Mouse (Mus musculus) cerebellum, postnatal 25 days (tissue): Measurements from ENCODE around the gene Cryz.
"Not testable (repeated sequence)": the region's sequence is repeated elsewhere in the genome, so short reads cannot be mapped to it uniquely, and the experiment has no call there.

Experiments used
- DNase-seq, 2 experiments: peaks; one replicate each; pipeline ENCODE4 v3.0.0; 2021; ENCODE audit warnings: mixed read lengths in 2 of 2

Gene Cryz

DNA sequence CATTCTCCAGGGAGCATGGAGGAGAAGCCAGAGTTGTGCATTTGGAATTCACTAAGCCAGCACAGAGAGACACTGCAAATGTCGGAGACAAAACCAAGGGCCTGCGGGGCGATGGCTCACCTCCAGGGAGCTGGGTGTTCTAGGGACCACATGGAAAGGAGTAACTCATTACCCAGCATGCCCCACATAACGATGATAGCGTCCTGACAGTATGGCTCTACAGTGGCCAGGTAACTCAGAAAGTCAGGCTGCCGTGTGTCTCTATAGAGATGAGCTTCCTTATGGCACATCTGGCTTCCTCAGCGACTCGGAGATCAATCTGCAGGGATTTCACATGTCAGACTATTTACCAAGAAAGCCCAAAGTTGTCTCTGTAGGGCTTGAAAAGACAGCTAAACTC is 18.3 kb downstream of the Cryz start:
- DNase-seq = no peak

DNA sequence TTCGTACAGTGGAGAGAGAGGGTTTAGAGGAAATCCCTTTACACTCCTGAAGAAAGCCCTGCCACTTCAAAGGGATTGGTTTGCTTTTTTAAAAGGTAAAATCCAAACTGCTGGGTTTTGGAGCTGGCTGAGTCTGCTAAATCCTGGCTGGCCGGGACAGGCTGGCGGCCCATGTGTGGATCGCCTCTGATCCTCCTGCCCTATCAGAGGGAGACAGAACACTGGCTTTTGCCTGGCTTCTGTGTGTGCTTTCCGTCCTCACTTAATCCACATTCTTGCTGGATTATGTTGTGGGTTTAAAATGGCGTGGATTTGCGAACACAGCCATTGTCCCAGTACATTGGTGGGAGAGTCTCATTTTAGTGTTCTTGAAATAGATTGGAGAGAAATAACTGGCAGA is 18.8 kb downstream of the Cryz start:
- DNase-seq = no peak

GRCm38 (mm10) chr3:154616106-154616505 is 19.6 kb downstream of the Cryz start:
- no peak for DNase-seq

GRCm38 (mm10) chr3:154628284-154628683 is 31.8 kb downstream of the Cryz start:
- no peak for DNase-seq

DNA sequence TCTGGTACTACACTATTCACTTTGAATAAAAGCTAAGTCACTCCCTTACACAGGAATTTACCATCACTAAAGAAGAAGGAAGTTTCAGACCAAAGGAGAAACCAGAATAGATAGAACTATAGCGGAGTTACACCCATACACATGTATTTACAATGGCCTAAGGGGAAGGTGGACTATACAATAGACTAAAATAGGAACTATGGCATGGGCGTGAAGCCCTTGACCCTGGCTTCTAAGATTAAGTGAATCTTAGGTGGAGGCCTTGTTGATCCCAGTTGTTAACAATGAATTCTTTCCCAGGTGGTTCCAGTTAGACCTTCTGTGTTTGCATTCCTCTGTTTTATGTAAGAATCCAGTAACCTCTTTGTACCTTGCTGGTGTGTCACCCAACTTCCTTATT is 34.8 kb downstream of the Cryz start:
- DNase-seq = not testable (repeated sequence)

GRCm38 (mm10) chr3:154633091-154633490 is 36.6 kb downstream of the Cryz start:
- DNase-seq = no peak

- peak; percentile 20 to 22 for DNase-seq
These were observed 50.3 kb downstream of the Cryz start for GRCm38 (mm10) chr3:154646638-154647442.

DNA sequence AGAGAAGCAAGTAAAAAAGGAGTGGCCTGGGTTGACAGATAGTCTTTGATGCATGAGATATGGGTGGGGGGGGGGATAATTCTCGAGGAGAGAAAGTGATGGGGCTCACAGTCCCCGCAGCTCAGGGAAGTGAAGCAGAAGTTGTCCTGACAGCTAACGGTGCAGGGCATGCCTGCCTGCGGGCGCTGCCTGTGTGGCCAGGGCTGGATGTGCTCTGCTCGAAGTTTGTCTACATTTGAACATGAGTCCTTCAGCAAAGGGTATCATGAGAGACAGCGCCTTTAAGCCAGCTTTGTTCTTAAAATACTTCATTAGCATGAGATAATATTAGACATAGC is 50.9 kb downstream of the Cryz start:
- no peak for DNase-seq

DNA sequence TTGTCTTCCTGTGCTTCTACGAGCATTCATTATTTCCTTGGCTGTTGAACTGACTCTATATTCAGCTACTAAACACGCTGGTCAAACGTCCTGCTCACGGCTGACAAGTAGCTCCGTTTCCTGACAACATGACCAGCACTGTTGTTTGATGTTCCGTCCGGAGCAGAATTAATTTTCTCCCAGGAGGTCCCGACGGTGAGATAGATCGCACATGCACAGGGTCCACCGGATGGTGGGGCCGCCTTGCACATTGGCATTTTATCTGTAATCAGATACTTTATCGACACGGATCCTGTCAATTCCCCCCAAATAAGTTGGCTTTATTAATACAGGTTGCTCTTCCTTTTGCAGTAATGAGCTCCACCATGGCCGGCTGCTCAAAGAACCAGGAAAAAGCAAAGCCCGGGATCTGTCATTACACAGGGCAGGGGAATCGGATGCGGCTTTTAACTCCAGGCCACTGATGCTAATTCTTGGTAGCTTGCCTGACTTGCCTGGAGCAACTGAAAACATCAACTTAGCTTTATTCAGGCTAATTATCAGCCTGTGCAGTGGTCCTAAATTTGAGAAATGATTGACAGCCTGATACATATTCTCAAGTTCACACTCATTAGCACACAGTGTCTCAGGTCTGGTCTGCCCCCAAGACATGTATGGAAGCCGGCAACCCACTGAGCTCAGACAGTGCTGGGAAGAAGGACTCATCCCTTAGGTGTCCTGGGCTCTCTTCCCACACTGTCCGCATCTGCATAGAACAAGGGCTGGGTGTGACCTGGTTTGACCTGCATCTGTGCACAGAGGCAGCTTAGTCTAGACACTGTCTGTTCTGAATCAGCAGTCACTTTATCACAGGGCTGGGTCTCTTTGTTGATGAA is 53.1 kb downstream of the Cryz start:
- DNase-seq = no peak

- no peak for DNase-seq
These were observed 54.8 kb downstream of the Cryz start for GRCm38 (mm10) chr3:154651192-154651821.

GRCm38 (mm10) chr3:154652581-154653420 is 56.3 kb downstream of the Cryz start:
- DNase-seq = peak; percentile 76 to 81

DNA sequence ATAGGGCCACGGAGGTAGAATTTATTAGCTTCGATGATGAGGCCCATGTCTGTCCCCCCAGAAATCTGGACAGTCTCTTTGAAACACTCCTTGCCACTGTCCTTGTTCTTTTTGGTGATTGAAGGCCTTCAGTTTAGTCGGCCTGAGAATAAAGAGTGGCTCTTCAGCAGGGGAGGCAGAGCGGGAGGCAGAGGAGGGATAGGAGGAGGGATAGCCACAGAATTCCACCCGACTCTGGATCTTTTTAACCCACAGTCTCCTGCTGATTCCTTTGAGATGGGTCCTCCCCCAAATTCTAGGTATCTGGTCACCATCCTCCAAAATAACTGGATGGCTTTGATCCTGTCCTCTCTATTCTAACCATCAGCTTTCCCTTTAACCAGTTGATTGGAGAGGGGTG is 56.9 kb downstream of the Cryz start:
- DNase-seq = no peak

DNA sequence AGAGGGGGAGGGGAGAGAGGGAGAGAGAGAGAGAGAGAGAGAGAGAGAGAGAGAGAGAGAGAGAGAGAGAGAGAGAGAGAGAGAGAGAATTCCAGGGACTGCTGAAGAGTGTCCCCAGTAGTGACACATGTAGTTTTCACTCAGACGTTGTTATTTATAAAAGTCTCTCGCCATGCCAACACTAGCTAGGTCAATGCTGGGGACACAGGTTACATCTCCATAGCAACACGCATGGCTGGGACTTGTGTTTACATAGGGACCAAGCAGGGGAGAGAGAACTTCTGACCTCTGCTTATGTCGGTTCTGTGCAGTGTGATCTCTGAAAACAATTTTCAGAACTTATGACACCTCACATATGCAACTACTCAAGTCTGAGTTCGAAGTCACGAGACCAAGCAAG is 57.8 kb downstream of the Cryz start:
- no peak for DNase-seq

- peak in 1 of 2 experiments; percentile 20 for DNase-seq
These were observed 58.4 kb downstream of the Cryz start for GRCm38 (mm10) chr3:154654901-154655300.

DNA sequence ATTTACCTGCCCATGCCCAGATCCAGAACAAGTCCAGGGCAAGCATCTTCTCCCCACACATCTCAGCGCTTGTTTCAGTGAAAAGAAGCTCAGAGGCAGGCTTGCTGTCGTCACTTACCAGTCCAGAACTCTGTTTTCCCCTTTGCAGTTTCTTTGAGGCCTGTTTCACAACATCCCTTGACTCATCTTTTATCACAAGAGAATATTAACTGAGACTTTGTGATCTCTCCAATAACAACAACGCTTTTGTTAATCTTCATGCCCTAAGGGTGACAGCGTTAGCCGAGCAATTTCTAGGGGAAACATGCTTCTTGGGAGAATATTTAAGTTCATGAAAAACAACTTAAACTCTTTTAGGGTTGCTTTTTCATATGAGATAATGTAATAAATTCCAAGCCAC is 59.2 kb downstream of the Cryz start:
- DNase-seq = no peak

- DNase-seq = no peak
These were observed 67.0 kb downstream of the Cryz start, which contains the start of gene Erich3 for GRCm38 (mm10) chr3:154663545-154663944. Gene Erich3, plus strand, starts transcription at chr3:154663859.

DNA sequence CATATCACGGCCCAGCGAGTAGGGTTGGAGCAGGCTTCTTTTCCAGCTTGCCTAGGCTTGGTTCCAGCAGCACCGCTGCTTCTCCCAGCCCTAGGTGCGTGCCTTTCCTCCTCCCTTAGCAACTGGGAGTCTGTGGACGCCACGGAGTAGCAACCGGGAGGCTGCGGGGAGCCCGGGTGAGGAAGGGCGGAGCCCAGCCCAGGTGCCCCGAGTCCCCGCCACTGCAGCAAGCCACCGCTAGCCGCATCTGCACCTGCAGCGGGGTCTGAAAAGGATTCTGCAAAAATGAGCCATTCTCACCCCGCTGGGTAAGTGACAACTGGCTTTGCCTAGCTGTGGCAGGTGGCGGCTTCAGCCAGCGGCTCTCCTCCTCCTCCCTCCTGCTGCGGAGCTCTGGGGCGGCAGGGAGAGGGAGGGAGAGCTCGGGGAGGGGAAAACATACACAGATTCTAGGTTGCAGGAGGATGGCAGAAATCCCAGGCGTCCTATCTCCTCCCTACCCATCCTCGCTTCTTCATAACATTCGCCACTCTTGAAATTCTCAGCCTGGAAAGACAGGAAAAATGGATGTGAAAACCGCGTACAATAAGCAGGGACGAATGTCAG is 67.6 kb downstream of the Cryz start:
- DNase-seq = peak; percentile 80 to 87

DNA sequence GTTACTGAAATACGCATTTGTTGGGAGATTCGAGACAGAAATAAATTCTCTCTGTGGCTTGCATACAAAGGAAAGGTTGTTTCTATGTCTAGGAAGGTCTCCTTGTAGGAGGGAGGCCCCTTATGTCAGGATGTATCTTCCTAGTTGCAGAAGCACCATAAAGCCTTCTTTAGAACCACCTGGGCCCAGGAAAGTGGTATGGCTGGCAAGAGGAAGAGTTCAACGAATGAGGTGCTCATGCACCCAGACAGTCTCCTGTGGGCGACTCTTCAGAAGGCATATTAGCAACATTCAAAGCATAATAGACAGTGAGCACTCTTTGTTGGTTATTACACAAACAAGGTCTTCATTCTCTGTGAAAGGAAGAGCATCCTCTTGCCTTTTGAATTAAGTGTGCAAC is 68.1 kb downstream of the Cryz start:
- DNase-seq = peak in 1 of 2 experiments; percentile 13

- no peak for DNase-seq
These were observed 72.0 kb downstream of the Cryz start for GRCm38 (mm10) chr3:154668485-154668884.

DNA sequence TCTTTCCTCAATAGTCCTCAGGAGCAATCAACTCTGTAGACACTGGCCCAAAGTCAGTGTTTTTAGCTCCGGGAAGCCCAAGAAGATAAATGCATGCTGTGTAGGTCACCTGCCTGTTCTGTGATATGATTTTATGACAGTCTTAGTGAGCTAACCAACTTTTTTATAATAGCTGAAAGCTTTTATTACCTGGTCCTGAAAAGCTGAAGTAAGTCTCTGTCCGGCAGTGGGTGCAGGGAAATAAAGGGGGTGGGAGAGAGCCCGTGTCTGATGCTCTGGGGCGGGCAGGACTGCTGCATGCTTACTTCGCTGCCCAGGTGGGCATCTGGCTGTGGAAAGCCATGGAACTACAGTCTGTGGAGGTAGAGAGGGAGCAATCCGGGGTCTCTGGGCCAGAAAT is 74.1 kb downstream of the Cryz start:
- DNase-seq = no peak

GRCm38 (mm10) chr3:154671013-154671412 is 74.5 kb downstream of the Cryz start:
- DNase-seq = no peak
